Mouse (Mus musculus) heart, adult 2 months (tissue): Measurements from ENCODE around the gene Map3k21.

ENCODE experiments used
- CTCF ChIP-seq: fragments of 200-600 bp; IDR thresholded peaks from 2 replicates; pipeline ENCODE4 v1.8.1; 2022; ENCODE audit warnings: antibody characterized with exemption, mild to moderate bottlenecking, moderate library complexity
- POLR2A ChIP-seq: fragments of 200-500 bp; IDR thresholded peaks from 2 replicates; pipeline ENCODE4 v1.6.1; 2011; ENCODE audit warnings: mild to moderate bottlenecking, low read depth, low read length, control low read depth; ENCODE audit not compliant: insufficient read depth

- no peak for TF ChIP-seq POLR2A
- peak; percentile 50 for TF ChIP-seq CTCF
Measured at GRCm38 (mm10) chr8:125901167-125901566, 9.1 kb upstream of the Map3k21 start.
